ENCODE assay signal across 8 mouse cellular contexts in the genomic region with DNA sequence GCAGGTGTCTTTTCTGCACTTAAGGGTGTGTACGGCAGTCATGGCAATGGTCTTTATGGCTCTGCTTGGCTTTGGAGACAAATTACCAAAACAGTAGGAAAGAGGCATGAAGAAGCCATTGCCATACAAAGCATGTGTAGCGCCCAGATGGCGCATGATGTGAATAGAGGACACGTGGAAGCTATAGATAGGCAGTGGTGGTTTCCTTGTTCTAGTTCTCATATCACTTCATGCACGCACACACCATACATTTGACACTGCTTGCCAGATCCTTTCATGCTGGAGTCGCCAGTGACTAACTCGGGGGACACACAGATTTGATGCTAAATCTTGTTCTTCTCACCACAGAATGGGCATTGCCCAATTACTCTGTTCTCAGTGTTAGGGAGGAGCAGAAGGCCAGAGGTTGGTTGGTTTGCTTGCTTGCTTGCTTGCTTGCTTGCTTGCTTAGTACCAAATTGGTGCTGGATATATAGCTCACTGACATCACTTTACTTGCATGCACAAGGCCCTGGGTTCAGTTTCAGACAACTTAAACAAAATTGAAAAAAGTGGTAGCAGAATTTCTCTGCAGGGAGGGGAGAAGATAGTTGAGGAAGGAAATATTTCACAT. TPM values are rescaled to one million over a fixed set of nuclear protein-coding genes. Genes with fewer than 3 reads are reported as not detected.
A peak's percentile ranks its signal among the peaks of the same experiment; 100 is the strongest.
DNase-seq lines count a peak whose midpoint lies in the region; ATAC-seq and TF ChIP-seq lines count a peak whose summit lies in the region.

A gene (plus strand): TSS at position 563 of the 613 bp plus-strand sequence.

- peaks cover 32% of the 10 kb centered on the region for H3K36me3 ChIP-seq in forebrain, postnatal 0 days (ENCODE audit: insufficient read depth)
- H3K36me3 ChIP-seq in limb, embryonic 15.5 days = peaks cover 23% of the 10 kb centered on the region

- H3K27ac ChIP-seq in forebrain, postnatal 0 days (ENCODE audit: low read depth, low read length) = peak within 1 kb of the TSS; percentile 92
- H3K27ac ChIP-seq in limb, embryonic 15.5 days = no peak within 1 kb of the TSS

- no peak for TF ChIP-seq CTCF in forebrain, postnatal 0 days (IDR thresholded peaks at IDR 0.05; ENCODE audit: low read depth)

- 86% methylated on average over 7 of the region's 7 CpGs for WGBS in forebrain, postnatal 0 days
- WGBS in limb, embryonic 15.5 days = 80% methylated on average over 7 of the region's 7 CpGs

- peak within 1 kb of the TSS; percentile 91 for H3K9ac ChIP-seq in forebrain, postnatal 0 days
- H3K9ac ChIP-seq in limb, embryonic 15.5 days = no peak within 1 kb of the TSS

- DNase-seq in adrenal gland, adult 18-20 months (ENCODE audit: low spot score in 2 of 2) = no peak
- DNase-seq in adrenal gland, adult (ENCODE audit: inconsistent age in 2 of 2, low spot score in 1 of 2) = no peak
- peak; percentile 16 for DNase-seq in 416B (ENCODE audit: low read depth)
- no peak for DNase-seq in forebrain, postnatal 0 days
- DNase-seq in gastrocnemius, postnatal 4 days (ENCODE audit: low spot score in 2 of 2) = no peak
- DNase-seq in testis, postnatal 14 days (ENCODE audit: low spot score) = no peak
- no peak for DNase-seq in natural killer cell, adult 2 months (ENCODE audit: low spot score in 2 of 2)

- no peak for ATAC-seq in forebrain, postnatal 0 days
- ATAC-seq in limb, embryonic 15.5 days (ENCODE audit: insufficient number of reproducible peaks, low FRiP score, low TSS enrichment, low read depth) = no peak

- H3K27me3 ChIP-seq in forebrain, postnatal 0 days (ENCODE audit: insufficient read depth, low read length) = no peaks in the 10 kb centered on the region
- H3K27me3 ChIP-seq in limb, embryonic 15.5 days = peaks cover 40% of the 10 kb centered on the region

- H3K4me1 ChIP-seq in forebrain, postnatal 0 days (ENCODE audit: insufficient read depth) = peaks cover 10% of the 10 kb centered on the region; the same call in 1 of the 2 replicates
- H3K4me1 ChIP-seq in limb, embryonic 15.5 days = peaks cover 18% of the 10 kb centered on the region

- H3K4me3 ChIP-seq in forebrain, postnatal 0 days (ENCODE audit: low read depth, low read length) = peak within 1 kb of the TSS; percentile 87
- peak within 1 kb of the TSS; percentile 73 for H3K4me3 ChIP-seq in limb, embryonic 15.5 days

- H3K4me2 ChIP-seq in forebrain, postnatal 0 days (ENCODE audit: low read depth) = peak within 1 kb of the TSS; percentile 89
- peak within 1 kb of the TSS; percentile 100 for H3K4me2 ChIP-seq in limb, embryonic 15.5 days

- H3K9me3 ChIP-seq in forebrain, postnatal 0 days (ENCODE audit: low read length) = no peaks in the 10 kb centered on the region
- H3K9me3 ChIP-seq in limb, embryonic 15.5 days = no peaks in the 10 kb centered on the region

RNA-seq across cellular contexts. Expression of the gene that starts here (rescaled TPM):
- 10 to 100 TPM; 13.3 to 22.4 TPM for total RNA-seq in adrenal gland, adult 18-20 months (2021)
- 365 and 387 TPM in 2 replicates for total RNA-seq in forebrain, postnatal 0 days (2014; rRNA removed)
- 234 and 280 TPM in 2 replicates for polyA plus RNA-seq in forebrain, postnatal 0 days (2015; fragmentation: Nextera tagmentation; extraction: Ambion mirVana)
- polyA plus RNA-seq in limb, embryonic 15.5 days (2015; fragmentation: Nextera tagmentation; extraction: Ambion mirVana) = 4.0 and 8.9 TPM in 2 replicates
- 1 to 10 TPM; 1.5 to 2.2 TPM for total RNA-seq in gastrocnemius, postnatal 4 days (2021)

Comparison
In these comparisons a context has a peak if more than half of its experiments do, and no peak if none do; other contexts are left out.
1. RNA of the gene that starts here (total RNA-seq): 365 to 387 TPM in forebrain, postnatal 0 days; 13.3 to 22.4 TPM in adrenal gland, adult 18-20 months and 1.5 to 2.2 TPM in gastrocnemius, postnatal 4 days; every median in the first group is over 10 times any median in the second.
2. RNA of the gene that starts here (polyA plus RNA-seq): 234 to 280 TPM in forebrain, postnatal 0 days; 4.0 to 8.9 TPM in limb, embryonic 15.5 days; every median in the first group is over 10 times any median in the second.